Mouse (Mus musculus) limb, embryonic 14.5 days (tissue): ENCODE data around the gene Furin. TPM values are rescaled to one million over a fixed set of nuclear protein-coding genes. Genes with fewer than 3 reads are reported as not detected.

Source experiments
- ATAC-seq: fragments of 200-750 bp; cut with Nextera tagmentation; 2 replicates; pipeline ENCODE4 v1.8.0; 2017; ENCODE audit warnings: low read depth, moderate number of reproducible peaks, moderate TSS enrichment; ENCODE audit not compliant: low FRiP score
- DNase-seq: peaks from one replicate; pipeline ENCODE4 v3.0.0-alpha.2; 2015; ENCODE audit warnings: low spot score
- H3K27ac ChIP-seq: fragments of 300-500 bp; sonication (generic); replicated peaks from 2 replicates; pipeline ENCODE4 v1.5.1; 2014; ENCODE audit warnings: low read depth, mild to moderate bottlenecking, low read length, moderate library complexity, mixed read lengths
- H3K27me3 ChIP-seq: fragments of 300-500 bp; sonication (generic); 2 replicates; pipeline ENCODE4 v1.6.1; 2014; ENCODE audit warnings: low read length, mixed read lengths; ENCODE audit not compliant: control insufficient read depth, insufficient read depth
- H3K36me3 ChIP-seq: fragments of 300-500 bp; sonication (generic); 2 replicates; pipeline ENCODE4 v1.6.1; 2014; ENCODE audit warnings: mild to moderate bottlenecking, low read length, moderate library complexity, mixed read lengths; ENCODE audit not compliant: control insufficient read depth, insufficient read depth
- H3K4me1 ChIP-seq: fragments of 300-500 bp; sonication (generic); 2 replicates; pipeline ENCODE4 v1.6.1; 2014; ENCODE audit warnings: antibody characterized with exemption, low read length, mixed read lengths; ENCODE audit not compliant: control insufficient read depth, insufficient read depth
- H3K4me2 ChIP-seq: fragments of 300-500 bp; sonication (generic); replicated peaks from 2 replicates; pipeline ENCODE4 v1.6.1; 2014; ENCODE audit warnings: low read depth, mild to moderate bottlenecking, low read length, moderate library complexity; ENCODE audit not compliant: severe bottlenecking
- H3K4me3 ChIP-seq: fragments of 300-500 bp; sonication (generic); replicated peaks from 2 replicates; pipeline ENCODE4 v1.5.1; 2014; ENCODE audit warnings: low read length
- H3K9ac ChIP-seq: fragments of 300-500 bp; sonication (generic); 2 replicates; pipeline ENCODE4 v1.6.1; 2014; ENCODE audit warnings: mild to moderate bottlenecking, low read depth, low read length, moderate library complexity; ENCODE audit not compliant: severe bottlenecking
- H3K9me3 ChIP-seq: fragments of 300-500 bp; sonication (generic); 2 replicates; pipeline ENCODE4 v1.6.1; 2016; ENCODE audit warnings: low read length; ENCODE audit not compliant: control insufficient read depth
- POLR2A ChIP-seq: fragments of 200-500 bp; IDR thresholded peaks from 2 replicates; pipeline ENCODE4 v1.8.0; 2012; ENCODE audit warnings: inconsistent platforms, mild to moderate bottlenecking, moderate library complexity, borderline replicate concordance; ENCODE audit not compliant: insufficient read depth, insufficient read length; ENCODE audit errors: extremely low read depth
- WGBS: fragments of 180-500 bp; shearing (Covaris S2); extraction: QIAGEN DNeasy Blood & Tissue Kit; methylation state at CpG from one replicate; pipeline ENCODE4 v1.1.7; 2014; 5-methylcytosine and 5-hydroxymethylcytosine counted together
- polyA plus RNA-seq, 2 experiments: library from polyadenylated mRNA; depleted of rRNA in 1 of 2; stranded (reverse) in 1 of 2; unstranded in 1 of 2; fragments of >200 nt; fragmentation: Nextera tagmentation in 1 of 2; extraction: Ambion mirVana in 1 of 2; gene quantifications; 2 replicates each; pipeline versions ENCODE4 v1.2.1 to v1.2.3; 2012 to 2014

The Furin gene
- polyA plus RNA-seq, 2 experiments: 17.0 to 40.5 TPM

DNA sequence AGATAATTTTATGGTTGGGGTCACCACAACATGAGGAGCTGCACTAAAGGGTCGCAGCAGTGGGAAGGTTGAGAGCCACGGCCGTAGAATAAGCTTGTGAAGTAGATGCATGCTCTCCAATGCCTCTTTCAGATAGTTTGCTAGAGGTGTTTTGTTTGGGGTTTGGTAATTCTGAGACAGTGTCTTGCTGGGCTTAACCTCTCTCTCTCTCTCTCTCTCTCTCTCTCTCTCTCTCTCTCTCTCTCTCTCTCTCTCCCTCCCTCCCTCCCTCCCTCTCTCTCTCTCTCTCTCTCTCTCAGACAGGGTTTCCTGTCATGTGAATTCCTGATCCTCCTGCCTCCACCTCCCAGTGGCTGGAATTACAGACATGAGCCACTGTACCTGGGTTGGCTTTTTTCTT lies 30.5 kb downstream of the Furin start:
- Histone ChIP-seq H3K27ac (no peak overlapping the region), H3K36me3 (peaks cover 18% of the 10 kb centered on the region), H3K4me3 (no peak overlapping the region), H3K4me2 (no peak overlapping the region), H3K9me3 (no peaks in the 10 kb centered on the region), H3K4me1 (peaks cover 4% of the 10 kb centered on the region), H3K9ac (no peak overlapping the region), H3K27me3 (no peaks in the 10 kb centered on the region)
- ATAC-seq (no peak), DNase-seq (no peak)
- TF ChIP-seq POLR2A: no peak
- 93% methylated on average over 3 of the region's 3 CpGs for WGBS

DNA sequence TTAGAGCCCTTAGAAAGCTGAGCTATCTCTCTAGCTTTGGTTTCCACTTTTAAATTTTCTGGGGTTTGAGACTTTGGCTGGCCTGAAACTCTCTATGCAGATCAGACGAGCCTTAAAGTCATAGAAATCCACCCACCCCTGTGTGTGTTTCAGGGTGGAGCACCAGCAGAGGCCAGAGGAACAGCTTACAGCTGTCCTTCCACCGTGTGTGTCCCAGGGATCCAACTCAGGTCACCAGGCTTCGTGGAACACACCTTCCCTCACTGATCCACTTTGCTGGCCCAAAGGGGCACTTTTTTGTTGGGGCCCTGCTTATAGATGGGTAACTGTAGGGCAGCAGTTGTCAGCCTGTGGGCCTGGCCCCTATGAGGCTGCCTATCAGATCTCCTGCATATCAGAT lies 31.0 kb downstream of the Furin start:
- no peak for DNase-seq
- no peak for ATAC-seq
- WGBS: 59% methylated on average over 3 of the region's 3 CpGs

DNA sequence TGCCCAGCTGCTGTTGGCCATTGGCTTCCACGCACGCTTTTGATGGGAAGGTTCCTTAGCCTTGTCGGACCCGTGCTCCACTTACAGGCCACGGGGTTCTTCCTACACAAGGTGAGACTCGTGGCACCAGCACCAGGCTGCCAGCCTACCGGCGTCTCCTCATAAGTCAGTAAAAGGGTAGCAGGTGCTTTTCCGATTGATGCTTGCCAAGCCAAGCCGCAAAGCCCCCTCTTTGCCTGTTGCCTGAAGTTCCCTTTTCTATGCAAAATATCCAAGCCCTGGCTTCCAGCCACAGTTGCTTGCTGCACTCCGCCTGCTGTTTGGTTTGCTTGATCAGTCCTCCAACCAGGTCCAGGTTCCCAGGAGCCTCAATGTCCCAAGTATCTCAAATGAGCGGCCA lies 31.4 kb downstream of the Furin start:
- no peak overlapping the region for H3K27ac ChIP-seq
- H3K4me2 ChIP-seq: no peak overlapping the region
- no peak for DNase-seq
- H3K4me3 ChIP-seq: no peak overlapping the region
- no peak for ATAC-seq
- H3K9me3 ChIP-seq: no peaks in the 10 kb centered on the region
- H3K9ac ChIP-seq: no peak overlapping the region
- H3K4me1 ChIP-seq: peaks cover 12% of the 10 kb centered on the region
- peaks cover 10% of the 10 kb centered on the region for H3K36me3 ChIP-seq
- 76% methylated on average over 12 of the region's 12 CpGs for WGBS
- no peak for TF ChIP-seq POLR2A
- no peaks in the 10 kb centered on the region for H3K27me3 ChIP-seq

More for the DNA sequence above, 31.0 kb downstream of the Furin start:
- H3K27ac ChIP-seq: no peak overlapping the region
- H3K4me3 ChIP-seq: no peak overlapping the region
- H3K27me3 ChIP-seq: no peaks in the 10 kb centered on the region
- H3K9ac ChIP-seq: no peak overlapping the region
- peaks cover 13% of the 10 kb centered on the region for H3K36me3 ChIP-seq
- peaks cover 9% of the 10 kb centered on the region for H3K4me1 ChIP-seq
- no peak overlapping the region for H3K4me2 ChIP-seq
- no peaks in the 10 kb centered on the region for H3K9me3 ChIP-seq
- TF ChIP-seq POLR2A: no peak

DNA sequence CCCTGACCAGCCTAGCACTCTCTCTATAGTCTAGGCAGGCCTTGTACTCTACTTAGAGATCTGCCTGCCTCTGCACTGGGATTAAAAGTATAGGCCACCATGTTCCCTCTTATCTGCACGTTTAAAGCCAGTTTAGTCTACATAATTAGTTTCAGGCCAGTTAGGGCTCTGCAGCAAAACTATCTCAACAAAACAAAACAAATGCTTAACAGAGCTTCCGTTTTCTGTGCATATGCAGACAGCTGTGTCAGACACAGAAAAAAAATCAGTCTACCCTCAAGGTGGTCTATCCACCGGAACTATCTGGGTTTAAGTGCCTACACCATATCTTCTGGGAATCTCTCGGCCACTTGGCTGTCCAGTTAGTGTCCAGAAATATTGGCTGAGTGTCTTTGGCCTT lies 31.9 kb downstream of the Furin start:
- WGBS: 77% methylated on average over 4 of the region's 4 CpGs
- TF ChIP-seq POLR2A: no peak
- Histone ChIP-seq H3K27ac (no peak overlapping the region), H3K9ac (no peak overlapping the region), H3K9me3 (no peaks in the 10 kb centered on the region), H3K4me3 (no peak overlapping the region), H3K36me3 (peaks cover 9% of the 10 kb centered on the region), H3K4me1 (peaks cover 12% of the 10 kb centered on the region), H3K4me2 (no peak overlapping the region), H3K27me3 (no peaks in the 10 kb centered on the region)
- DNase-seq: no peak
- ATAC-seq: no peak

DNA sequence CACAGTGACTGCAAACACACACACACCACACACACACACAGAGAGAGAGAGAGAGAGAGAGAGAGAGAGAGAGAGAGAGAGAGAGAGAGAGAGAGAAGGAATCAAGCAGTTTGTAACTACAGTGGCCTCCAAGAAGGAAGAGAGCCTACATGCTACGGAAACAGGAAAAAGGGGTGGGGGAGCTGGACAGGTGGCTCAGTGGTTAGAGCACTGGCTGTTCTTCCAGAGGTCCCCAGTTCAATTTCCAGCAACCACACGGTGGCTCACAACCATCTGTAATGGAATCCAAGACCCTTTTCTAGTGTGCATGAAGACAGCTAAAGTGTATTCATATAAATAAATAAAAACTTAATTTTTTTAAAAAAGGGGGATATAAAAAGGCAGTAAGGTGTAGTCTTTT lies 32.6 kb downstream of the Furin start:
- DNase-seq (no peak), ATAC-seq (no peak)
- H3K27ac ChIP-seq: no peak overlapping the region
- H3K4me2 ChIP-seq: no peak overlapping the region
- peaks cover 12% of the 10 kb centered on the region for H3K4me1 ChIP-seq
- 51% methylated on average over 2 of the region's 2 CpGs for WGBS
- no peaks in the 10 kb centered on the region for H3K9me3 ChIP-seq
- H3K4me3 ChIP-seq: no peak overlapping the region
- peaks cover 12% of the 10 kb centered on the region for H3K36me3 ChIP-seq
- H3K27me3 ChIP-seq: no peaks in the 10 kb centered on the region
- no peak for TF ChIP-seq POLR2A
- H3K9ac ChIP-seq: no peak overlapping the region

DNA sequence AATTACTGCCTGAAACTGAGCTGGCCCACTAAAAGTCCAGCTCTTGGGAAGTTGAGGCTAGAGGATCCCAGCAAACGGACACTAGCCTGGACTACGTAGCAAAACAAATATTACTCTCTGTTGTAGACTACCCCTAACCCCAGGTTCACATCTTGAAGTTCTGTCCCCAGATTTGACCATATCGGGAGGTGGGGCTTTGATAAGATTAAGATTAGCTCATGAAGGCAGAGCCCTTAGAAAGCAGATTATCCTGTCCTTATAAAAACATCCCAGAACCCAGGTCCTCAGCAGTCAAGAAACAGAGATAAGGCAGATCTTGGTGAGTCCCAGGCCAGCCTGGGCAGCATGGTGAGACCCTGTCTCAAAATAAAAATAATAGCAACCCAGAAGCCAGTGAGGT lies 33.1 kb downstream of the Furin start:
- H3K4me3 ChIP-seq: no peak overlapping the region
- WGBS: 90% methylated on average over 3 of the region's 3 CpGs
- no peaks in the 10 kb centered on the region for H3K27me3 ChIP-seq
- no peak overlapping the region for H3K9ac ChIP-seq
- no peak overlapping the region for H3K4me2 ChIP-seq
- TF ChIP-seq POLR2A: no peak
- no peak for DNase-seq
- no peak overlapping the region for H3K27ac ChIP-seq
- ATAC-seq: no peak
- peaks cover 15% of the 10 kb centered on the region for H3K36me3 ChIP-seq
- no peaks in the 10 kb centered on the region for H3K9me3 ChIP-seq
- peaks cover 12% of the 10 kb centered on the region for H3K4me1 ChIP-seq
